Mouse (Mus musculus) NIH3T3 (cell line): ENCODE measurements around the gene Gm4952.

Source experiments
- DNase-seq: peaks from one replicate; pipeline ENCODE4 v3.0.0-alpha.2; 2012; ENCODE audit warnings: low read depth

The Gm4952 gene

DNA sequence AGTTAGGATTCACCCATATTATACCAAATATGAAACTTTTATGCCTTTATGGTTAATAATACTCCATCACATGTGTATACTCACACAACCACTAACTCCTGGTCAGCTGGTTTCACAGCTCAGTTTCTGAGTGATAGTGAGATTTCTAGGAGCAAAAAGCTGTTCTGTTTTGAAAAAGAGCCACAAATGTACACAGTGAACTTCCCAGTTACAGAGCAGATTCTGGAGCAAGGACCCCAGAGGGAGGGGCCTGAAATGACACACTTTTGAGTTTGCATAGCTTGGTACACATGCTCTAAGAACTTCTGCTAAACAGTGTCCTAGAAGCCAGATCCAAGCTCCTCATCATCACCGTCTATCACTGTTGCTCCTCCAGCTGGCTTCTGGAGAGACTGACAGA, at the start of gene Gm4952:
Gm4952 (plus strand) TSS at position 301 of the 400 bp plus-strand sequence.
- DNase-seq = no peak

DNA sequence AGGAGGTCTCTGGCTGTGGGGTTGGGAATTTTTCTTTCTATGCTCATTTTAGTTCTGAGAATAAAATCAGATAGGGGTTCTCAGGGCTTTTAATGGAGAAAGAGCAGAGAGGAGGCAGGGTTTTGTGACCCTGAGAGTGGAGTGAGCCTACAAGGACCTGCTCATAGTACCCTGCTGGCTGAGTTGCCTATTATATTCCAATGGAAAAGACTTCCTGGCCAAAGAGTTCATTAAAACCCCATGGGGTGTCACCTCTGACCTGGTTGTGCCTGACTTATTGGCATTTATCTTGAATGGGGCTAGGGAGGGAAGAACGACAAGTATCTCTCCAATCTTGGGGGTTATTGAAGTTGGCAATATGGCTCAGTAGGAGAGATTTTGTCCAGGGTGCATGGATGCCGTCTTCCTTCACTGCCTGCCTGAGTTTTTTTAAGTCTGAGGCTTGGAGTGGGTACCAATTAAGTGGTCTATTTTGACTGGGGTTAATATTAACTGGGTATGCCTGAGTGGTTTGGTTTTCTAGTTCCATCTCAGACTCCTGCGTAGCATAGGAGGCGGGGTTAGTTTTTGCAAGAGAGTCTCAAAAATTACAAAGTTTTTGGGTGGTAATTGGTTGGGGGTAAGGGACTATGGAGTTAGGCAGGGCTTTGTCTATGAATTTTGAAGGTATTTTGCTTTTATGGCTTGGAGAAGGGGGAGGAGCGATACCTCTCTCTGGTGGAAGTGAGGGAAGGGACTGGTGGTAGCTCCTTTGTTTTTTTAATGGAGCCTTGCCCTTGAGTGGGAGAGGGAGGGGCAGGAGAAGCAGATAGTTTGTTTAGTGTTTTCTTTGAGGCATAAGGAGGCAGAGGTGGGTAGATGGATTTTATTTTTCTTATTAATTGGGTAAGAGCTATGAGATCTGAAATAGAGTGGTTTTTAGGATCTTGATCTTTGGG, 49.5 kb upstream of the Gm4952 start:
- DNase-seq = no peak

DNA sequence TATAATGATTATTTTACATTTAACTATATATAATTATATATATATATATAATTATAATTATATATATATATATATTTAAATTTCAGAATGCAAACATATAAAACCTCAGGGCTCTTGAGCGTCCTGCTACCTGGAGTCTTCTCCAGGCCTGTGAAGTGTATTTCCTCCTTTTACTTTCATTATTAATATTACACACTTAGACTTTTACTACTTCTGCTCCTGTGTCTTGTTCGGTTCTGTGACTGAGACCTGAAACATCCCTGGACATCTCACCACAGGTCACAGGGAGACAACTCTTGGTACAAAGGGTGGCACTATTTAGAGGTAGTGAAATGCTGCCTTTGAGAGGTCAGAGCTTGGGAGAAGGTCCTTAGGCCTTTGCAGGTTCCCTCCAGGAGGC, 43.5 kb upstream of the Gm4952 start:
- DNase-seq = no peak

DNA sequence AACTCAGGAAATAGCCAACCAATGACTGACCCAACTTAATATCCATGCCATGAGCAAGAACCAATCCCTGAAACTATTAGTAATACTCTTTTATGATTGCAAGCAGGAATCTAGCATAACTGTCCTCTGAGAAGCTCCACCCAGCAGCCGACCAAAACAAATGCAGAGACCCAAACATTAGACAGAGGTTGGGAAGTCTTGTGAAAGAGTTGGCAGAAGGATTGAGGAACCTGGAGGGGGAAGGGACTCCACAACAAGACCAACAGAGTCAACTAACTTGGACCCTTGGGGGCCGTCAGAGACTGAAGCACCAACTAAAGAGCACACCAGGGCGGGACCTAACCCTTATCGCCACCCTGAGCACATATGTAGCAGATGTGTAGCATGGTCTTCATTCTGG, 41.6 kb upstream of the Gm4952 start:
- no peak for DNase-seq

DNA sequence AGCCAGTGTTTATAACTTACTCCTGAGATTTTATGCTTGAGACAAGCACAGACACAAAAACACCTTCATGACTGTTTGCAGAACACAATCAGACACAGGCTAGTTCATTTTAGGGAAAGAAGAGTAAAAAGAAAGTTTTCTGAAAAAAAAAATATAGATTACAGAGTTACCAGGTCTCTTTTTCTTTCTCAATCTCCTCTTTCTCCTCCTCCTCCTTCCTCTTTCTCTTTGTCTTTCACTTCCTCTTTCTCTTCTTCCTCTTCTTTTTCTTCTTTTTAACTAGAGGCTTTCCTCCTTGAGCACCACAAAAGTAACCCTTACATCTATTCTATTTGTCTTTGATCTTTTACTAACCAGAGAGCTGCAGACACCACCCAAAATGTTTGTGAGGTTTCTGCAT, 35.6 kb upstream of the Gm4952 start:
- DNase-seq = no peak

DNA sequence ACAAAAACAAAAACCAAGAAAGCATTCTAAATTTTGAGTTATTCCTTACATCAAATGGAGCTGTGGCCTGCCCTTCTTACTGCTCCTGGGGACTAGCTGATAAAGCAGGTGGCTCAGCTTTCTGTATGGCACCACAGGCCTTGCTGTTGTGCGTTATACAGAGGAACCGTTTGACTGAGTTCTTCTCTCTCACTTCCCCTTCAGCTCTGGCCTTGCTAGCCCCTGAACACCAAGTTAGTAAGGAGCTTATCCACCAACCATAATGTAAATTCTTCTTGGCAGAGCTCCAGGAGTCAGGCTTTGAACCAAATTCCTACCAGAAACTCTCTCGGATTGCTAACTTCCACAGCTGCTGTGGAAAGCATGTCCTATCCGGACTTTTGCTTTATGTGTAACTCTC, 32.8 kb upstream of the Gm4952 start:
- peak; percentile 42 for DNase-seq

DNA sequence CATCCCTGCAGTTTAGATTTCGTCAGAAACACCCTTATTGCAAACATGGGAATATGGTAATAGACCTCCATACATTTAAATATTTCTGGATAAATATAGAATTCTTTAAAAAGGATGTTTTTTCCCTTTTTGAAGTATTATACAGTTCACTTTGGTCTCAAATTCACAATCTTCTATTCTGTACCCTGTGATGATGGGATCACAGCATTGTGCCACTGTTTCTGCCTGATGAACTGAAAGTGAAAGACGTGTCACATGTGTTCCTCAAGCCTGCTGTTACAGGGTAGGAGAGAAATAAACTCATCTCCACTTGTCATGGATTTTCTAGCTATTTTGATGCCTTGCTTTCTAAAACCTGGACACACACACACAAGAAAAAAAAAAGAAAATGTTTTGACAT, 28.9 kb upstream of the Gm4952 start:
- DNase-seq = no peak

DNA sequence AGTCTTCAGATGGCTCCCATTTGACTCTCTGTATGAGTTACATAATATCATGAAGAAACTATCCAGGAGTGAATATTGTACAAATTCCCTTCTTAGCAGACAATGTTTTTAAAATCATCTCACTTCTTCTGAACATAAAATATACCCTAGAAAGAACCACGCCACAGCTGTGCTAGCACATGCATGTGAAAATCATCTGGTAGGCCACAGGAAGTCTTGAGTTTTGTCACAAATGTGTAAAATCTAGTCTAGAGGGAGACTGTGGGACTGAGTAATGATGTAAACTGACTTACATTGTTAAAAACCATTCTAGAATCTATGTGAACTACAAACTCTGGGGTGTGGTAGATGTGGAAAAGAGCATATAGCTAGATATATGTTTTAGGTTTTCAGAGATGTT, 28.1 kb upstream of the Gm4952 start:
- DNase-seq = no peak

DNA sequence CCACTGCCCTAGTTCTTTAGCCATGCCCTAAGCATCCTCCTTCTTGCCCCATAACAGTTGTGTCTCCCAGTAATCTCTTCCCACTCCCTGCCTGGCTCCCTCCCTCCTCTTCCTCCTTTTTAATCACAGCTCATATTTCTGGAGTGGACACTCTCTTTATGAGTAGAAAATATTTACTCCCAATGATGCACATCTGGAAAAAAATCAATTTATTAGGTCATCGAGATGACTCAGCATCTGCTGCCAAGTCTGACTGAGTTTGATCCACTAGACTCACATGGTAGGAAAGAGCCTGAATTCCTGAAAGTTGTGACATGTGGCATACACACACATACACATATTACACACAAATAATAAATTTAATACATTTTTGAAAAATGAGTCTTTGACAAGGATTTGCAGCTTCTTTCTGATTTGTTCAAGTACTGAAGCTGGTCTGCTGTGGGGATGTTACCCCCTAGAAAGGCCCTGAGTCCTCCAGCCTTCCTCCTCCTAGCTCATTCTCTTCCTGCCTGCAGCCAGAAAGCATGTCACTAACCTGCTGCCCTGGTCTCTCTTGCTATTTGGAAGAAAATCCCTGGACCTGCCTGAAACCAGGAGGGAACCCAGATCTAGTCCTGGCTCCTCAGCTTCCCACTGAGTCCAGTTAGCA, 27.0 kb upstream of the Gm4952 start:
- peak; percentile 80 for DNase-seq

DNA sequence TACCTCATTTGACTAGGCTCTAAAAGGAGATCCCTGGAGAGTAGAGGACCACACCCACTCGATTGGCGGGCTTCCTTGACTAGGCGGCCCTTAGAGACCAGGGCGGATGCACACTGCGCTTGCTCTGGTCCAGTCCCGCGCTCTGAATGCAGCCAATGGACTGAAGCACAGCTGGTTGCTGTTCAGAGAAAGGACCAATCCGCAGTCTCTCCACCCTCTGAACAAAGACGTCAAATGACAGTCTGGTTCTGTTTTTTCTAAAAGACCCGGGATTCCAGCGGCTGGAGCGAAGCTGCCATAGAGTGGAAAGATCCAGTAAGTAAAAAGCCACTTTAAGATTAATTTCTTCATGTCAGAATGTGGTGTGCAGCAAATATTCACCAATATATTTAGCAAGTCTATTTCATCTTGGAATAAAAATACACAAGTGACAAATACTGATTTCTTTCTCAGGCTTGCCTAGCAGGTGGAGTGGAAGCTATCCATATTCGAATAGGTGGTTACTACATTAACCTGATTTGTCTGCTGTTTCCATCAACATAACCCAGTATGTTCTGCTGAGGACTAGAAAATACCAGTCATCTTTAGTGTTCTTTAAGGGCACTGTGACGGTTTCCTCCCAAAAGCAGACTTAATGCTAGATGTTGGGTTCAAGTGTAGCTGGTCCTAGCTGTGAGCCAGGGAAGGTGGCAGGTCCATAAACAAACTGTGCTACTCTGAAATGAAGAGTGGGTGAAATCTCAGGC, 26.3 kb upstream of the Gm4952 start:
- DNase-seq = peak; percentile 98

DNA sequence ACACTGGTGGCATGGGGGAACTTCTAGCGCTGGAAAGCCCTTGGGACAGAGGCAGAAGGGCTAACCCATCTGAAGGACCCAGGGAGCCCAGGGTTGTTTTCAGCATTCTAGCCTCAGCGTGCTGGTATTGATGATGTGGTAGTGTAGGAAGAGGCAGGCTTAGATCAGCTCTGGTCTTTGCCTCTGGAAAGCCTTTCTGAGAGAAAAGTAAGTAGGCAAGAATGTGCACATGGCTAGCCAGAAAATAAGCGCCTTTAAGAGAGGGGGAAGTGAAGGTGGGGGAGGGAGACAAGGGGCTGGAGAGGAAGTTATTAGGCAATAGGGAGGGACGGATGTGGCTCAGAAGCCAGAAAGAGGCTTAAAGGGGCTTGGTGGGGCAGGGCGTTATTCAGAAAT, 25.8 kb upstream of the Gm4952 start:
- DNase-seq = peak; percentile 76

DNA sequence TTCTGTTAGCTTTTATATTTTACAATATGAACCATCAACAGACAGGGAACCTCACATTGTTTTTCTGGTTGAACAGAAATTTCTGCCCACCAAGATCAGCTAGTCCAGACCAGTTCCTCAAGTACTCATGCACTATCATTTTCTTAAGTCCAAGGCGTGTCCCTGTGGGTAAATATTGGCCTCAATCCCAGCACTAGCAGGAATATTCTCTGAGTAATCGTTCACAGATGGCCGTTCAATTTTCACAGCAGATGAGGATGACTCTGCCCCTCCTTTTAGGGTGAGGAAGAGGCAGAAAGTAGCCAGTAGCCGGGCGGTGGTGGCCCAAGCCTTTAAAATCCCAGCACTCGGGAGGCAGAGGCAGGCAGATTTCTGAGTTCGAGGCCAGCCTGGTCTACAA, 24.7 kb upstream of the Gm4952 start:
- DNase-seq = peak; percentile 94

DNA sequence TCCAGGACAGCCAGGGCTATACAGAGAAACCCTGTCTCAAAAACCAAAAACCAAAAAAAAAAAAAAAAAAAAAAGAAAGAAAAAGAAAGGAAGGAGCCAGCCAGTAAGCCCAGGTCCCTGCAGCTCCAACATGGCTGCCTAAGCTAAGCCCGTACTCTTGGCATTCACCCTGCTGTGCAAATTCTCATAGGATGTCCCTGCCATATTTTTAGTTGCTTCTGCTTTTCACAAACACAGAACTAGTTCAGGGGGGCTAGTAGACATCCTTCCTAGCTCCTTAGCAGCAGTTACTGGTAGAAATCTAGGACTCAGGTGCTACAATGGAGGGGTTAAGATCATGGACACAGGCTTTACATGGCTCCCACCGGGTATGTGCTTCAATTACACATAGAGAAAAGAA, 24.3 kb upstream of the Gm4952 start:
- peak; percentile 35 for DNase-seq

DNA sequence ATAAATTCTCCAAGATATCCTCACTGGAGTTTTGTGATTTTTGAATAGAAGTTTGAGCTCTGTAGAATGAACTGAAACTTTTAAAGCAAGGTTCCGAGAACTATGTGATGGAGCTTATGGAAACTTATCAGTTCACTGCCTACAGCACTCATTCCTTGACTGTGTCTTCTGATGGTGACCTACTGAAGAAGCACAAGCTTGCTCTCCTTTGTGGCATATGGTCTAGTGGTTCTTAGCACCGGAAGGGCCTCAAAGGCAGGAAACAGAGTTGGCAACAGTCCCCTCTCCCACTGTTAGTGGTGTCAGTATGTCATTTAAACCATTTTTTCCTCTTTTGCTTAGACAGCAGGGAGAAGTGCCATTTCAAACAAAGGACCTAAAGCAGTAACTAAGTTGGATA, 23.1 kb upstream of the Gm4952 start:
- DNase-seq = no peak

DNA sequence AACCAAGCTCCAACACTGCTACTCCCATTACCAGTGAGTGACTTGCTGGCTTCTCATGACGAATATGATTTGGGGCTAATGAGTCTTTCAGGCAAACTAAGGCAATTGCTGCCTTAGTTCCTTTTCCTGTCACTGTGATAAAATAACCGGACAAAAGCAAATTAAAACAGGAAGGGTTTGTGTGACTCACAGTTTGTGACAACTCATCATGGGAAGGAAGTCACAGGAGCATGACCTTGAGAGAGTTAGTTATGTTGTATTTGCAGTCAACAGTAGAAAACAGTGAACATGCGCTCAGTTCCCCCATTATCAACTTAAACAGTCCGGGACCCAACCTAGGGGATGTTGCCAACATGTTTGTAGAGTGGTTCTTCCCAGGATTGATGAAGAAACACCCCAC, 14.5 kb upstream of the Gm4952 start:
- DNase-seq = no peak

DNA sequence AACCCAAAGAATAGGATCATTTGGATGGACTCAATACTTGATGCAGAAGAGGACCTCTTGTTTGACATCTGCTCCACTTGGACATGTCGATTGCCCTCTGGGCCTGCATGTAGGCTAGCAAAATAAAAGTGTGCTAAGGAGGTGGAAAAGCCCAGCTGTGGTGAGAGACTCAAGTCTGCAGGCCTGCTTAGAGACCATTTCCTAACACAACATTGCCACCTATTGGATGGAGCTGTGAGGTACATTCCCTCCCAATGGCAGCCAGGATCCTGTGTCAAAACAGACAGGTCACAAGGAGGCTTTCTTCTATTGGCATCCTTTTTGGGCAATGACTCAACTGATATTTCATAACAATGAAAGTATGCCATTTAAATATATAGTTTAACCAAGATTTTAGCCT, 7.9 kb upstream of the Gm4952 start:
- DNase-seq = peak; percentile 92

DNA sequence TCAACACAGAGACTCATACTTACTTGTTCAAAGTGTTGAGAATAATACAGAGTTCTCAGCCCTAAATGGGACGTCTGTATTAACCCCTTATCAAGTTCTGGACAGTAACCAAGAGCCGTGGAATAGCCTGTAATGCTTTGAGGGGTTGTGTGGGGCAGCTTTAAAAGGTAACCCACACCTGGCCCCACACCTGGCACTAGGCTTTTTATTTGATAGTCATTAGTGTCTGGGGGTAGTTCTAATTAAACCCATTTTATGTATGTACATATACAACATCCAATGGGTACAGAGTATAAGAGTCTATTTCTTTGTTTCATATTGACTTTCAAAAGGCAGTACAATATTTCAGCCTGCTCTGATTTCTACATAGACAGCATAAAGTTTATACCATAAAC, 4.6 kb upstream of the Gm4952 start:
- DNase-seq = no peak

DNA sequence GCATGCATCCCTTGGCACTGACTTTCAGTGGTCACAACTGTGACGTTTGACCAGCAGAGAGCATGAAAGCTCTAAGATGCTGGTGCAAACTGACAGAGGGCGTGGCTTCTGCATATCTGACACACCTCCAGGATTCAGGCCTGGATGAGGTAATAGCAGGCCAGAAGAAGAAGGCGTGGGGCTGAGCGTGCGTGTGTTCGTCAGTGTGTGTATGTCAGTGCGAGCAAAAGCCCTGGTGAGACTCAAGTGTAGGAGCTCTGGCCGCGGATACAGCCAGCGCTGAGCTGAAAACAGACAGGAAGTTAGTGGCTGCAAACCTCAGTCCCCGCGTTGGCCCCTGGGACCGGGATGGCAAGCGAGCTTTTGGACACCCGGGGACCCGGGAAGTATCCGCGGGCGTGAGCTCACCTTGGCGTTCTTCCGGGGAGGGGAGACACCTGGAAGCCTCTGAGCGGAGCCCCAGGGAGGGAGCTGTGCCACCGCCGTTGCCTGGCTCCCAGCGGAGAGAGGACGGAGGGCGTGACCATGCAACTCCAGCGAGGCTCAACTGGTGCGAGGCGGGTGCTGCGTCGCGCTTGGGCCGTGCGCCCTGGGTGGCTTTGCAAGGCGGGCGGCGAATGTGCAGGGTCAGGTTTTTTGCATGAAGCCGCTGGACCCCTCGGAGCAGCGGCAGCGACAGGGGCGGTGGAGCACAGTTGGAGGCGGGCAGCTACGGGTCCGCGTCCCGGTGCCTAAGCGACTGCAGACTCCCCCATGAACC, 4.1 kb upstream of the Gm4952 start:
- peak; percentile 95 for DNase-seq

DNA sequence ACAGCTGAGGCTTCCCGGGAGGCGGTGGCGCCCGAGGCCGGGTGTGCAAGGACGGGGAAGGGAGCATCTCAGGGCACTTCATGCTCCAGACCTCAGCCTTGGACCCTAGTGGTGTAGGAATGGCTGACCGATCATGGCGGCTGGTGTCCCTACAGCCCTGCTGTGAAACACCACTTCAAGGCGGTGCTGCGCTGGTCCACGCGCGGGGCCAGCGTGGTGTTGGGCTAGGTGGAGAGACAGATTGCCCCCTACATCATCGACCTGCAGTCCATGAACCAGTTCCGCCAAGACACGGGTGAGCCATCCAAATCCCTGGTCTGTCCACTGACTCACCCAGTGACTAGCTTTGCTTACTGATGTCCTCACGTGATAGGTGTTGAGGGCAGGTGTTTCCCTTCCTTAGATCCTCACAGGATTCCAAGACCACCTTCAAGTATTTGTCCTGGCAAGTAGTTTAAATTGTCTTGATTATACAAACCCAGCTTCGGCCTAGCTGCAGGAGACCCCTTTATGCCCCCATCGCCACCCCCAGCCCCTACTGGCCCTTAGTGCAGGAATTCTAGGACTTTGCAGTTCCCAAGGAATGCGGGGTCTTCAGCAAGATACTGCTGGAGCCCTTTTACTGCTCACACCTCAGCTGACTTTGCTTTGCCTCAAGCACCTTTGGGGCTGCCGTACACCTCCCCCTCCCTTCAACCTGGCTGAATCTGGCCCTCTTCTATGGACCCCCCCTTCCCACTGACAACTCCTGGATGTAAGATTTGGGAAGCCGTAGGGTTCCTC, 3.3 kb upstream of the Gm4952 start:
- no peak for DNase-seq

DNA sequence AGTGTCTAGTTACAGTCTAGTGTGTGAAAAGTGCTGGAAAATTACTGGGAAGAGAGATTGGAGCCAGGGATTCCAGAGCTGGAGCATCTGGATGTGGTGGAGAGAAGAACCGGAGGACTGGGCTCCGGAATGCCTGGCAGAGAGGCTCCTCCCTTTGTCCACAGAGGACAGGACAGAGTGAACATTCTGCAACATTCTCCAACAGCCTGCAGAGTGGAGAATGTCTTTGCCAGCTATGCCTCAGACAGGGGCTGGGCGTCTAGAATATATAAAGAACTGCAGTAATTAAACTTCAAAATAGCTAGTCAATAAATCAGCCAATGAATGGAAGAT, 2.7 kb upstream of the Gm4952 start:
- DNase-seq = no peak

DNA sequence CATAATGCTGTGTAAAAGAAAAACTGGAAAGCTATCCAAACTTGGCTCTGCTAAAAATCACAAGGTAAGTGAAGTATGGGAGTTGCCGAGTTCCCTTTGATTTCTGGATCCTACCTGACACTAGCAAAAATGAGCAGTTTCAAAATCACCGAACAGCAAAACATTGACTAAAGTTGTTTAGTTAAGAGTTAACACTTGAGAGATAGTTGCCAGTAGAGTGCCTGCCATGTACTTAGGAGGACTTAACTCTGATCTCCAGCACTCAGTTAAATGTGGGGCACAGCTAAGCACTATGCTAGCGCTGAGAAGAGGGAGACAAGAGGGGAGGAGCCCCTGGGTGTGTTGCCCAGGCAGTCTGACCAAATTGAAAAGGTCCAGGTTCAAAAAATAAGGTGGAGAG, 1.1 kb upstream of the Gm4952 start:
- no peak for DNase-seq
